Mouse (Mus musculus) frontal cortex, adult (tissue): ENCODE results near the gene Gm10217.
A peak's percentile ranks its signal among the peaks of the same experiment; 100 is the strongest.

Experiments
- ATAC-seq: cut with Nextera tagmentation; 2 replicates; pipeline ENCODE4 v1.9.2; 2017; ENCODE audit warnings: mild to moderate bottlenecking, moderate library complexity, mixed read lengths; ENCODE audit not compliant: low TSS enrichment

Gene Gm10217

GRCm38 (mm10) chr8:9863951-9864350, at the start of gene Gm10217:
TSS of gene Gm10217 (plus strand) at chr8:9864251.
- no peak for ATAC-seq

- no peak for ATAC-seq
Measured at GRCm38 (mm10) chr8:9824770-9825169, 39.3 kb upstream of the Gm10217 start.

DNA sequence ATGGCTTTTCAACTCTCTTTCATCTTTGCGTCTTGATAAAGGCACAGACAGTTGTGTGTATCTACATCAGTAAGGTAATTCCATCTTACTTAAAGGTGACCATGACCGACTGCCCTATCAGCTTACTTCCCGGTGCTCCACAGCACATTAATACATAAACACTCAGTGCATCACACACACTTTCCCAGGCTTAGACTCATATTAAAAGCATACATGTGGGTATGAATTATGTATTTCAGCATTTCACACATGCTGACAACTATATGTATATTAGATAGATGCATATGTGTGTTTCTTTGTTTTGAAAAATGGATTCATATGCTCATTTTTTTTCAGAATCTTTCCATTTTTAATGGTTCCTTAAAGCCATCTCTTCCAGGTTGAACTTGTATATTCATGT, 23.8 kb upstream of the Gm10217 start:
- no peak for ATAC-seq

DNA sequence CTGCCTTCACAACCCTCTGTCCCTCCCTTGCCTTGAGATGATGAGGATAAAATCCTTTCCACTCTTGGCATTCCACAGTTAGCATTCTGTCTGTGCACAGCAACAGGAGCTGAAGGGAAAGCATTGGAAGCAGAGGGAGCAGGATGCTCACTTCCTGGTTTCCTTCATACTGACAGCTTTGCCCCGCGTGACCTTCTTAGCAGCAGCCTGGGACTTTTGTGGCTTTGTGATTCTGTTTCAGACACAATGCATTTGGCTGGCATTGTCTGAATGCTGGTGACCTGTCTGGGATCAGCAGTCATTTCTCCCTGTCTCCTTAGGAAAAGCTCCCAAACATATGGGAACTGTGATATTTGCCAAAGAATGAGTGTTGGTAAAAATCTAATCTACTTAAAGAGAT, 4.8 kb upstream of the Gm10217 start:
- ATAC-seq: no peak

DNA sequence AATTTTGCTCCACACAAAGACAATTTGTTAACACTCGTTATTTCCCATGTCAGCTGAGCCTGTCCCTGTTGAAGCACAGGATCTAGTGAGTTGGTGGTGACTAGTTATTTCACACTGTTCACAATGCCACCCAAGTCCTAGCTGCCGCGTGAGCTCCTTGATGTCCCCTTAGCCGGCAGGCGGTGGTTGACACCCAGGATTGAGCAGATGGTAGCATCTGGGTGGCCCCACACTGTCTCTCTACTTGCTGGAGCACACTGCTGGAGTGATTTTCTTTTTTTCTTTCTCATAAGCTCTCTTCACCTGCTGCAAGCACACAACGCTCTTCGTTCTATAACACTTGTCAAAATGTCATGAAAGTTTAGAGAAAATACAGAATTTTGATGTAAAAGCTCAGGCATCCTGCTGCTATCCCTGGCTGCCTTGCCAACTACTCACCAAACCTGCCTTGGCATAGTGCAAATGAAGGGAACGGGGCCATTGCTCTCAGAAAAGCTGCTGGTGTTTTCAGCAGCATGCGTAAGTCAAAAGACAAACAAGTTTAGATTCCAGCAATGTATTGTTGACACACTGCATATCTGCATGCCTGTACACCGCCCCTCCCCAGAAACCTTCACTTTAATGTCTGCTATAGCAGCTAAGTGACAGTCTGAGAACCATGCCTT, 3.4 kb upstream of the Gm10217 start:
- peak; percentile 17; the same call in 1 of the 2 replicates for ATAC-seq

DNA sequence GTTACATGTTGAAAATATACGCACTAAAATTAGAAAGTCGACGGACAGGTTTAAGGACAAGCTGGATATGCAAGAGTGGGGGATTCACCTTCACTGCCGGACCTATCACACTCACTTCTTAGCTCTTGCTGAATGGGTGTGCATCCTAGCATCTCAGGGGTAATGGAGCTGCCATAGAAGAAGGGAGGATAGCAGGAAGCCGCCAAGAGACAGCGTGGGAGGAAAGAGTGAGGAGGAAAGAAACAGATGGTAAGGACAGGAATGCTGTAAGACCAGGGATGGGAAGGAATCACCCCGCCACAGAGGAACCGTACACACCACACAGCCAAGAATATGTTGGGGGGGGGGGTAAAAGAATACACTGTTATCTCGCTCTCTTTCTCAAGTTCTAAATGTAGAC, 1.1 kb downstream of the Gm10217 start:
- peak; percentile 97 for ATAC-seq

DNA sequence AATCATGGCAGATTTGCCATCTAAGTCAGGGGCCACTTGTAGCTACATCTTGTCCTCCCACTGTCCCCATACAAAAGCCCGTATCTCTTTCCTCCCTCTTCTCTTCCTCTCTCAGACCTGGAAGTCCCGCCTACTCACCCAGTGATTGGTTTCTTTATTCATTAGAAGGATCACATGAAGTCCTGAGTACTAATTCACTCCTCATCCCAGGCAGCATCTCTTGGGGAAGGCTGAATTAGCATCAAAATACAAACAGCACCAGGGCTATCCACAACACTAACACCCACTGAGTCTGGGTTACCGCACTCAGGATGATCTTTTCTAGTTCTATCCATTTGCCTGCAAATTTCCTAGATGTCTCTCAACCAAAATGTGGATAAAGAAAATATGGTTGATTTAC, 4.0 kb downstream of the Gm10217 start:
- no peak for ATAC-seq

DNA sequence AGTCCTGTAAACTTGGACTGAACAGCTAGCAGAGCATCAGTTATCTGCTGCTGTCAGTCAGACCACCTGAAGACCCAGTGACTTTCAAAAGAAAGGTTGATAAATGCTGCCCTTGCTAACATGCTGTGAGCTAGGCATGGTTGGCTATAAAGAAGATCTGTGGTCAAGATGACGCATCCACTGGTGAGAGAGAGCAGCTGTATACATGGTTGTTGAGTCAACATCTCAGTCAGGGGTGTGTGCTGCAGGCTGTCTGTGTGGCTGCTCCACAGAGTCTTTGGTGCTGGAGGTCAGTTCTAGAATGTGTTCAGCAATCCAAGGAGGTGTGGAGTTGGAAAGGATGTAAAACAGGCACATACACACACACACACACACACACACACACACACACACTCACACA, 12.2 kb downstream of the Gm10217 start:
- no peak for ATAC-seq

DNA sequence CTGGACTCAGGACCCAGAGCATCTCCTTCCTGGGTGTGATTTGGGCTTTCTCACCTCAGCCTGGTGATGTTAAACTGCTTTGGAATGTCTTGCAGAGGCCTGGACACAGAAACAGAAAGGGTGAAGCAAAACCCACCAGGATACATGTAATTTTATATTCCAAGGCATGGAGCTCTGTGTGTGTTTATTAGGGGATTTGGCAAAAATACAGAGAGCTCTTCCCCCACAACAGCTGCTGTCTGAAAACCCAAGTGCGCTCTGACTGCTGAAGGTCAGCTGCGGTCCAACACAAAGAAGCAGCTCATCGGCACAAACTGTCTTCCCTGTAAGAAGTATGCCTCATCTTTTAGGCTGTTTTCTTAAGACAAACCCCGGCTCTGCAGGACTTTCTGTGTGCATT, 15.9 kb downstream of the Gm10217 start:
- no peak for ATAC-seq

DNA sequence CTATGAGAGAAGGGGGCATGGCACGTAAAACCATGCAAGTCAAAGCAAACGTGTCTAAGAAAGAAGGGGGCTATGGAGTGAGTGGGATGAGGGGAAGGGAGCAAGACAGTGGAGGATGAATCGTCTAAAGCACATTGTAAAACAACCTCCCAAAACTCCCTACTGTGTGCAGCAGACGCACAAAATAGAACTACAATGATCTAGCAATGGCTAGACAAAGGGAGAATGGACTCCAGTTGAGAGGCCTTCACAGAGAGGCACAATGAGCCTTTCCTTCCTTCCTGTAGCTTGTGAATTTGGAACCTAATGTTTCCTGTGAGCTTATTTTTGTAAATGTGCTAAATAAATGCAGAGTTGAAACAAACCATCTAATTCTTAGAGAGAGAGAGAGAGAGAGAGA, 22.7 kb downstream of the Gm10217 start:
- ATAC-seq: no peak

DNA sequence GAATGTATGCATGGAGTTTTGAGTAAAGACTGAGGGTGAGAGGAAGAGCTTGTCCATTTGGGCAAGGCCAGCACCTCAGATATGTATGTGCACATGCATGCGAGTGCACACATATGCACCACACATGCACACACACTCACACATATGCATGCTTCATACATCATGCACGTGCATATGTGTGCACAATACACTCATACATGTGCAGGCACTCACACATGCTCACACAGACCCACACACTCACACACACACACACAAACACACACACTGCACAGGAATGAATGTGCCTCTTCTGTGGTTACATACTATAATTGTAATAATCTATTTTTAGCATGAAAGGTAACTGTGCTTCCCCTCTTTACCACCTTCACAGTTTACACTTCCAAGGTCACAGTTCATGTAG, 35.1 kb downstream of the Gm10217 start:
- no peak for ATAC-seq

DNA sequence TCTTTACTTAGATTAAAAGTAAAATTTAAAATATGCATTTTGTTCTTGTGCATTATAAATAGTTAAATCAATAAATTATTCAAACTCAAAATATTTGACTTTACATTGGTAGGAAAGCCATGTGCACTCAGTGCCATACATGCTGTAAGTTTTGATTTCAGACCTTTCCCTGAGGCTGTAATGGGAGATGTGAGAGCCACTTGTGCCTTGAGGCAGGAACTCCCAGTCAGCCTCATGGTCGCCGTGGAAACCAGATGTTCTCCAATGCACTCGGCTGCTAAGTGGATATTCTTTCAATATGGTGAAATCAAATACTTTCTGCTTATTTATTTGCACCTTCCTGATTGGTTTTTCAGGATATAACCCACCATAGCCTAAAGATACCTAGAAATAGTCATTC, 35.6 kb downstream of the Gm10217 start:
- no peak for ATAC-seq
